Mouse (Mus musculus) CH12.LX (cell line): ENCODE measurements at regions not wholly inside any gene's neighbourhood (a gene's known extent, or its start where the extent isn't known, plus 50 kb on each side); places are given as distances from the start of the nearest gene placed in this dataset.

Experiments
- DNase-seq: peaks from one replicate; pipeline ENCODE4 v3.0.0-alpha.2; 2013; ENCODE audit errors: extremely low read depth
- H3K27ac ChIP-seq: 2 replicates; pipeline ENCODE4 v1.5.1; 2012; ENCODE audit warnings: low read depth, mild to moderate bottlenecking, control low read depth, moderate library complexity; ENCODE audit not compliant: insufficient read depth
- H3K27me3 ChIP-seq: replicated peaks from 2 replicates; pipeline ENCODE3; 2012; ENCODE audit warnings: inconsistent platforms
- H3K36me3 ChIP-seq, 2 experiments: replicated peaks in 1 of 2; 2 replicates each; pipeline versions ENCODE3 to v1.6.1; 2012; ENCODE audit warnings: inconsistent platforms in 1 of 2, low read length in 1 of 2, mild to moderate bottlenecking in 1 of 2, mixed read lengths in 1 of 2, moderate library complexity in 1 of 2; ENCODE audit not compliant: control insufficient read depth in 1 of 2, insufficient read depth in 1 of 2
- H3K4me1 ChIP-seq, 2 experiments: 2 replicates each; pipeline ENCODE4 v1.6.1; 2012; ENCODE audit warnings: inconsistent platforms in 1 of 2, moderate library complexity in 1 of 2; ENCODE audit not compliant: insufficient read depth in 2 of 2, control insufficient read depth in 1 of 2
- H3K4me2 ChIP-seq: 2 replicates; pipeline ENCODE4 v1.6.1; 2012; ENCODE audit warnings: low read depth, mild to moderate bottlenecking, control low read depth; ENCODE audit not compliant: poor library complexity, insufficient read depth, severe bottlenecking
- H3K4me3 ChIP-seq, 3 experiments: fragments of 150-350 bp in 1 of 3; sonication (generic) in 1 of 3; replicated peaks in 1 of 3; 2 replicates each; pipeline versions ENCODE3 to v1.5.1; 2011 to 2012; ENCODE audit warnings: low read depth in 2 of 3, low read length in 2 of 3, mild to moderate bottlenecking in 2 of 3, moderate library complexity in 2 of 3, control low read depth in 1 of 3, improper control_type of control experiment in 1 of 3, inconsistent platforms in 1 of 3, mixed read lengths in 1 of 3; ENCODE audit not compliant: poor library complexity in 1 of 3
- H3K79me2 ChIP-seq: replicated peaks from 2 replicates; pipeline ENCODE4 v1.6.1; 2012; ENCODE audit warnings: mild to moderate bottlenecking, moderate library complexity; ENCODE audit not compliant: control insufficient read depth, poor library complexity, insufficient read depth, severe bottlenecking; ENCODE audit errors: extremely low read depth
- H3K9ac ChIP-seq: 2 replicates; pipeline ENCODE4 v1.6.1; 2012; ENCODE audit warnings: low read depth, mild to moderate bottlenecking, control low read depth, moderate library complexity; ENCODE audit not compliant: insufficient read depth
- H3K9me3 ChIP-seq: replicated peaks from 2 replicates; pipeline ENCODE3; 2012; ENCODE audit warnings: low read length, inconsistent platforms, mixed read lengths
- BHLHE40 ChIP-seq: IDR thresholded peaks from 2 replicates; pipeline ENCODE4 v1.6.1; 2011; ENCODE audit warnings: mild to moderate bottlenecking, low read depth, low read length, improper control_type of control experiment
- CHD1 ChIP-seq: IDR thresholded peaks from 2 replicates; pipeline ENCODE4 v1.6.1; 2012; ENCODE audit warnings: low read depth, low read length, improper control_type of control experiment, inconsistent platforms
- EP300 ChIP-seq: IDR thresholded peaks from 2 replicates; pipeline ENCODE4 v1.6.1; 2011; ENCODE audit warnings: low read length, improper control_type of control experiment
- ETS1 ChIP-seq: conservative IDR thresholded peaks from 2 replicates; pipeline ENCODE4 v1.6.1; 2012; ENCODE audit warnings: low read depth, mild to moderate bottlenecking, inconsistent platforms, low read length, improper control_type of control experiment, moderate library complexity
- HCFC1 ChIP-seq: IDR thresholded peaks from 2 replicates; pipeline ENCODE4 v1.6.1; 2012; ENCODE audit warnings: low read depth, mild to moderate bottlenecking, inconsistent platforms, low read length, improper control_type of control experiment
- JUN ChIP-seq: IDR thresholded peaks from 2 replicates; pipeline ENCODE4 v1.6.1; 2011; ENCODE audit warnings: low read depth, mild to moderate bottlenecking, low read length, improper control_type of control experiment, moderate library complexity; ENCODE audit not compliant: insufficient read depth
- JUND ChIP-seq: conservative IDR thresholded peaks from 2 replicates; pipeline ENCODE4 v1.6.1; 2011; ENCODE audit warnings: low read depth, low read length, improper control_type of control experiment
- KAT2A ChIP-seq: IDR thresholded peaks from 2 replicates; pipeline ENCODE4 v1.6.1; 2012; ENCODE audit warnings: low read length, improper control_type of control experiment, inconsistent platforms; ENCODE audit not compliant: insufficient replicate concordance
- MAX ChIP-seq: IDR thresholded peaks from 2 replicates; pipeline ENCODE4 v1.6.1; 2011; ENCODE audit warnings: low read length, improper control_type of control experiment
- MEF2A ChIP-seq: IDR thresholded peaks from 2 replicates; pipeline ENCODE4 v1.6.1; 2014; ENCODE audit warnings: low read depth, mild to moderate bottlenecking, inconsistent platforms, low read length, improper control_type of control experiment, borderline replicate concordance
- MXI1 ChIP-seq: IDR thresholded peaks from 2 replicates; pipeline ENCODE4 v1.6.1; 2011; ENCODE audit warnings: mild to moderate bottlenecking, low read depth, low read length, improper control_type of control experiment
- NELFE ChIP-seq: IDR thresholded peaks from 2 replicates; pipeline ENCODE4 v1.6.1; 2011; ENCODE audit warnings: low read depth, low read length, improper control_type of control experiment
- PAX5 ChIP-seq: IDR thresholded peaks from 2 replicates; pipeline ENCODE4 v1.6.1; 2012; ENCODE audit warnings: low read length, inconsistent platforms, mixed read lengths
- RCOR1 ChIP-seq: conservative IDR thresholded peaks from 2 replicates; pipeline ENCODE4 v1.6.1; 2012; ENCODE audit warnings: low read depth, mild to moderate bottlenecking, inconsistent platforms, low read length, improper control_type of control experiment
- SIN3A ChIP-seq: IDR thresholded peaks from 2 replicates; pipeline ENCODE4 v1.6.1; 2012; ENCODE audit warnings: low read length, improper control_type of control experiment, inconsistent platforms
- SMC3 ChIP-seq: IDR thresholded peaks from 2 replicates; pipeline ENCODE4 v1.6.1; 2011; ENCODE audit warnings: low read depth, low read length, improper control_type of control experiment
- USF1 ChIP-seq: IDR thresholded peaks from 2 replicates; pipeline ENCODE4 v1.6.1; 2014; ENCODE audit warnings: low read depth, mild to moderate bottlenecking, inconsistent platforms, low read length, improper control_type of control experiment
- USF2 ChIP-seq: conservative IDR thresholded peaks from 2 replicates; pipeline ENCODE4 v1.6.1; 2011; ENCODE audit warnings: low read depth, low read length, improper control_type of control experiment
- ZC3H11A ChIP-seq: IDR thresholded peaks from 2 replicates; pipeline ENCODE4 v1.6.1; 2012; ENCODE audit warnings: low read depth, mild to moderate bottlenecking, inconsistent platforms, low read length, improper control_type of control experiment
- ZMIZ1 ChIP-seq: IDR thresholded peaks from 2 replicates; pipeline ENCODE4 v1.6.1; 2012; ENCODE audit warnings: low read depth, mild to moderate bottlenecking, inconsistent platforms, low read length, improper control_type of control experiment
- ZNF384 ChIP-seq: IDR thresholded peaks from 2 replicates; pipeline ENCODE4 v1.6.1; 2012; ENCODE audit warnings: low read depth, low read length, improper control_type of control experiment, inconsistent platforms
- dilution Hi-C: fragments of 300-500 bp; cut with MboI; formaldehyde crosslinking; loops from 2 replicates; pipeline ENCODE4 v1.14.3; 2020; ENCODE audit warnings: low sequenced_read_pairs; ENCODE audit not compliant: extremely low pct_unique_long_range_greater_than_20kb, extremely low pct_ligation_motif_present
- in situ Hi-C: fragments of 300-500 bp; cut with MboI; formaldehyde crosslinking; loops from 3 replicates; pipeline ENCODE4 v1.14.3; 2019; ENCODE audit warnings: low sequenced_read_pairs, low pct_ligation_motif_present, low pct_unique_long_range_greater_than_20kb, mixed read lengths

GRCm38 (mm10) chr17:4186802-4187201 is 490.7 kb upstream of the Nox3 start:
- H3K4me3 ChIP-seq: no peak overlapping the region
- H3K4me1 ChIP-seq: peaks cover 0 to 10% of the 10 kb centered on the region in 2 experiments; a peak in 2 of 4 replicates
- H3K4me2 ChIP-seq: no peak overlapping the region
- no peaks in the 10 kb centered on the region for H3K36me3 ChIP-seq
- in situ Hi-C loops (no loop called here), dilution Hi-C loops (no loop called here)
- no peaks in the 10 kb centered on the region for H3K27me3 ChIP-seq
- H3K27ac ChIP-seq: no peak overlapping the region
- no peaks in the 10 kb centered on the region for H3K9me3 ChIP-seq
- no peak for DNase-seq
- TF ChIP-seq ZNF384 (no peak), USF1 (no peak), PAX5 (no peak), EP300 (no peak), MXI1 (no peak), ZC3H11A (no peak), RCOR1 (no peak), CHD1 (no peak), USF2 (no peak), BHLHE40 (no peak), JUND (no peak), SIN3A (no peak), HCFC1 (no peak), SMC3 (no peak), NELFE (no peak), MEF2A (no peak), ZMIZ1 (no peak), JUN (no peak)
- H3K79me2 ChIP-seq: no peaks in the 10 kb centered on the region
- no peak overlapping the region for H3K9ac ChIP-seq

- Histone ChIP-seq H3K27me3 (no peaks in the 10 kb centered on the region), H3K4me2 (no peak overlapping the region), H3K27ac (no peak overlapping the region), H3K9me3 (no peaks in the 10 kb centered on the region), H3K9ac (no peak overlapping the region), H3K4me3 (no peak overlapping the region), H3K36me3 (no peaks in the 10 kb centered on the region), H3K4me1 (peaks cover 0 to 10% of the 10 kb centered on the region in 2 experiments; a peak in 2 of 4 replicates), H3K79me2 (no peaks in the 10 kb centered on the region)
- no peak for TF ChIP-seq MEF2A
- TF ChIP-seq MXI1: no peak
- TF ChIP-seq ETS1: no peak
- no peak for TF ChIP-seq KAT2A
- TF ChIP-seq MAX: no peak
- TF ChIP-seq RCOR1: no peak
- TF ChIP-seq USF2: no peak
- no peak for TF ChIP-seq ZNF384
- in situ Hi-C loops (no loop called here), dilution Hi-C loops (no loop called here)
- no peak for DNase-seq
These were observed 491.5 kb upstream of the Nox3 start for GRCm38 (mm10) chr17:4187606-4188005.
